Mouse (Mus musculus): ENCODE measurements at regions not wholly inside any gene's neighbourhood (a gene's known extent, or its start where the extent isn't known, plus 50 kb on each side); places are given as distances from the start of the nearest gene placed in this dataset.

DNA sequence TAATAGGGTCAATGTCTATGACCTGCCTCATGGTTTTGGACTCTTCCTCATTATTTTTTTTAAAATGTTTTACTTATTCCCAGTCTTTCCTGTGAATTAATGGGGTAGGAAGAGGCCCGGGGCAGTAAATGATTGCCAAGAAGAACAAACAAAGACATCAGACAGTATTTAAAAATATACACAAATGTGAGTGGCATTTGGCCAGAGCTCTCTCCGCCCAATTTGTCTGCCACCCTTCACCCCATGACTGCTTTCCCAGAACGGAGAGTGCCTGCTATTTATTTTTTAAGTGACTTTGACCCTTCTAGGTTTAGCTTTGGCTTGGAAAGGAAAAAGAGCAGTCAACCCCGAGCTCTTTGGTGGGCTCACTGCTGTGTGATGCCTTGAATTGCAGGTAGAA lies 111.0 kb upstream of the Thumpd2 start:
- TF ChIP-seq CTCF (IDR thresholded peaks at IDR 0.05; ENCODE audit: low read depth) (no peak), EP300 (optimal IDR thresholded peaks at IDR 0.05) (no peak)
